Mouse (Mus musculus) limb, embryonic 15.5 days (tissue): ENCODE data around the gene Mapk12. TPM values are rescaled to one million over a fixed set of nuclear protein-coding genes. Genes with fewer than 3 reads are reported as not detected.

Experiments used
- ATAC-seq: fragments of 200-750 bp; cut with Nextera tagmentation; 2 replicates; pipeline ENCODE4 v1.8.0; 2017; ENCODE audit warnings: low read depth, moderate TSS enrichment; ENCODE audit not compliant: insufficient number of reproducible peaks, low FRiP score, low TSS enrichment
- H3K27ac ChIP-seq: fragments of 300-500 bp; sonication (generic); 2 replicates; pipeline ENCODE4 v1.5.1; 2015; ENCODE audit warnings: moderate library complexity, mild to moderate bottlenecking, inconsistent platforms
- H3K27me3 ChIP-seq: fragments of 300-500 bp; sonication (generic); 2 replicates; pipeline ENCODE4 v1.6.1; 2015; ENCODE audit warnings: inconsistent platforms
- H3K36me3 ChIP-seq: fragments of 300-500 bp; sonication (generic); 2 replicates; pipeline ENCODE4 v1.6.1; 2015; ENCODE audit warnings: inconsistent platforms
- H3K4me1 ChIP-seq: fragments of 300-500 bp; sonication (generic); 2 replicates; pipeline ENCODE4 v1.6.1; 2015; ENCODE audit warnings: inconsistent platforms
- H3K4me2 ChIP-seq: fragments of 300-500 bp; sonication (generic); 2 replicates; pipeline ENCODE4 v1.6.1; 2015; ENCODE audit warnings: mild to moderate bottlenecking, inconsistent platforms
- H3K4me3 ChIP-seq: fragments of 300-500 bp; sonication (generic); 2 replicates; pipeline ENCODE4 v1.5.1; 2015; ENCODE audit warnings: mild to moderate bottlenecking, inconsistent platforms
- H3K9ac ChIP-seq: fragments of 300-500 bp; sonication (generic); 2 replicates; pipeline ENCODE4 v1.6.1; 2015; ENCODE audit warnings: inconsistent platforms
- H3K9me3 ChIP-seq: fragments of 300-500 bp; sonication (generic); 2 replicates; pipeline ENCODE4 v1.6.1; 2016; ENCODE audit warnings: inconsistent platforms
- WGBS: fragments of 180-500 bp; shearing (Covaris S2); methylation state at CpG from one replicate; pipeline ENCODE4 v1.1.7; 2015; 5-methylcytosine and 5-hydroxymethylcytosine counted together
- polyA plus RNA-seq: library from polyadenylated mRNA; unstranded; fragments of >200 nt; fragmentation: Nextera tagmentation; extraction: Ambion mirVana; gene quantifications from 2 replicates; pipeline ENCODE4 v1.2.1, GENCODE M21; 2015

Mapk12 gene
- polyA plus RNA-seq = 7.1 and 15.4 TPM in 2 replicates

- Histone ChIP-seq H3K9me3 (no peaks in the 10 kb centered on the region), H3K4me1 (peaks cover 20% of the 10 kb centered on the region), H3K27ac (no peak within 1 kb of the TSS; the same call in 1 of the 2 replicates), H3K36me3 (no peaks in the 10 kb centered on the region), H3K27me3 (peaks cover 46% of the 10 kb centered on the region), H3K9ac (peak within 1 kb of the TSS; percentile 27; the same call in 1 of the 2 replicates), H3K4me2 (peak within 1 kb of the TSS; percentile 90), H3K4me3 (peak within 1 kb of the TSS; percentile 48)
- peak; percentile 25; the same call in 1 of the 2 replicates for ATAC-seq
- 0% methylated on average over 21 of the region's 21 CpGs for whole genome bisulfite sequencing
Measured at GRCm38 (mm10) chr15:89140659-89141252, at the start of gene Mapk12. Gene Mapk12, minus strand, starts transcription at chr15:89140703.

- H3K27me3 ChIP-seq = no peaks in the 10 kb centered on the region
- H3K27ac ChIP-seq = no peak overlapping the region
Measured at GRCm38 (mm10) chr15:89184937-89185227, 44.4 kb upstream of the Mapk12 start.

GRCm38 (mm10) chr15:89184141-89184936 is 43.8 kb upstream of the Mapk12 start:
- no peak for ATAC-seq
- Histone ChIP-seq H3K9me3 (no peaks in the 10 kb centered on the region), H3K36me3 (peaks cover 22% of the 10 kb centered on the region), H3K4me3 (no peak overlapping the region), H3K9ac (no peak overlapping the region), H3K4me2 (no peak overlapping the region), H3K4me1 (peaks cover 27% of the 10 kb centered on the region), H3K27ac (no peak overlapping the region), H3K27me3 (no peaks in the 10 kb centered on the region)
- WGBS = 50% methylated on average over 5 of the region's 5 CpGs

More at GRCm38 (mm10) chr15:89184937-89185227, 44.4 kb upstream of the Mapk12 start:
- Histone ChIP-seq H3K4me2 (no peak overlapping the region), H3K4me3 (no peak overlapping the region), H3K36me3 (peaks cover 24% of the 10 kb centered on the region), H3K4me1 (peaks cover 24% of the 10 kb centered on the region), H3K9ac (no peak overlapping the region), H3K9me3 (no peaks in the 10 kb centered on the region)
- WGBS = 83% methylated on average over 5 of the region's 5 CpGs
- no peak for ATAC-seq

- no peak for ATAC-seq
- H3K4me3 ChIP-seq = no peak overlapping the region
- no peak overlapping the region for H3K4me2 ChIP-seq
- no peak overlapping the region for H3K9ac ChIP-seq
- H3K27ac ChIP-seq = peak overlapping the region; percentile 57; the same call in 1 of the 2 replicates
- H3K4me1 ChIP-seq = peaks cover 42% of the 10 kb centered on the region
- peaks cover 18% of the 10 kb centered on the region for H3K36me3 ChIP-seq
- H3K9me3 ChIP-seq = no peaks in the 10 kb centered on the region
- no peaks in the 10 kb centered on the region for H3K27me3 ChIP-seq
- WGBS = 43% methylated on average over 5 of the region's 5 CpGs
Measured at GRCm38 (mm10) chr15:89182842-89183241, 42.3 kb upstream of the Mapk12 start.

- ATAC-seq = no peak
- Histone ChIP-seq H3K9me3 (no peaks in the 10 kb centered on the region), H3K27me3 (no peaks in the 10 kb centered on the region), H3K36me3 (peaks cover 15% of the 10 kb centered on the region), H3K9ac (no peak overlapping the region), H3K4me2 (no peak overlapping the region), H3K27ac (peak overlapping the region; percentile 57), H3K4me1 (peaks cover 47% of the 10 kb centered on the region), H3K4me3 (no peak overlapping the region)
- 39% methylated on average over 6 of the region's 6 CpGs for WGBS
Measured at GRCm38 (mm10) chr15:89182328-89182741, 41.8 kb upstream of the Mapk12 start.

GRCm38 (mm10) chr15:89181561-89182270 is 41.2 kb upstream of the Mapk12 start:
- peaks cover 53% of the 10 kb centered on the region for H3K4me1 ChIP-seq
- peak overlapping the region; percentile 83 for H3K4me3 ChIP-seq
- H3K9ac ChIP-seq = no peak overlapping the region

GRCm38 (mm10) chr15:89180571-89181229 is 40.2 kb upstream of the Mapk12 start, which contains the start of gene Plxnb2:
Gene Plxnb2, minus strand, starts transcription at chr15:89180788.
- Histone ChIP-seq H3K9ac (peak within 1 kb of the TSS; percentile 85), H3K36me3 (peaks cover 1% of the 10 kb centered on the region; the same call in 1 of the 2 replicates), H3K4me2 (peak within 1 kb of the TSS; percentile 71), H3K4me1 (peaks cover 63% of the 10 kb centered on the region), H3K27ac (peak within 1 kb of the TSS; percentile 94), H3K9me3 (no peaks in the 10 kb centered on the region), H3K27me3 (no peaks in the 10 kb centered on the region), H3K4me3 (peak within 1 kb of the TSS; percentile 83)
- under 1% methylated on average over 58 of the region's 72 CpGs for WGBS
- peak; percentile 87 for ATAC-seq

More at GRCm38 (mm10) chr15:89181561-89182270, 41.2 kb upstream of the Mapk12 start:
- ATAC-seq = no peak
- Histone ChIP-seq H3K27ac (peak overlapping the region; percentile 57; the same call in 1 of the 2 replicates), H3K4me2 (peak overlapping the region; percentile 71), H3K36me3 (peaks cover 10% of the 10 kb centered on the region), H3K27me3 (no peaks in the 10 kb centered on the region), H3K9me3 (no peaks in the 10 kb centered on the region)
- WGBS = 66% methylated on average over 10 of the region's 10 CpGs

GRCm38 (mm10) chr15:89180081-89180541 is 39.6 kb upstream of the Mapk12 start:
- Histone ChIP-seq H3K4me1 (peaks cover 69% of the 10 kb centered on the region), H3K27me3 (no peaks in the 10 kb centered on the region), H3K27ac (peak overlapping the region; percentile 94), H3K4me3 (peak overlapping the region; percentile 83), H3K36me3 (no peaks in the 10 kb centered on the region), H3K9ac (peak overlapping the region; percentile 85), H3K4me2 (peak overlapping the region; percentile 71), H3K9me3 (no peaks in the 10 kb centered on the region)
- no peak for ATAC-seq
- WGBS = under 1% methylated on average over 26 of the region's 26 CpGs

GRCm38 (mm10) chr15:89179630-89179964 is 39.1 kb upstream of the Mapk12 start:
- no peaks in the 10 kb centered on the region for H3K9me3 ChIP-seq
- peak overlapping the region; percentile 94 for H3K27ac ChIP-seq
- H3K4me2 ChIP-seq = peak overlapping the region; percentile 71
- ATAC-seq = no peak
- H3K9ac ChIP-seq = peak overlapping the region; percentile 85
- H3K27me3 ChIP-seq = no peaks in the 10 kb centered on the region
- peaks cover 71% of the 10 kb centered on the region for H3K4me1 ChIP-seq
- WGBS = under 1% methylated on average over 6 of the region's 6 CpGs
- H3K4me3 ChIP-seq = peak overlapping the region; percentile 83
- H3K36me3 ChIP-seq = no peaks in the 10 kb centered on the region

GRCm38 (mm10) chr15:89178954-89179629 is 38.6 kb upstream of the Mapk12 start:
- H3K9ac ChIP-seq = peak overlapping the region; percentile 85
- WGBS = under 1% methylated on average over 16 of the region's 16 CpGs
- peaks cover 75% of the 10 kb centered on the region for H3K4me1 ChIP-seq
- H3K36me3 ChIP-seq = no peaks in the 10 kb centered on the region
- peak overlapping the region; percentile 83 for H3K4me3 ChIP-seq
- H3K27ac ChIP-seq = peak overlapping the region; percentile 94
- peak overlapping the region; percentile 71 for H3K4me2 ChIP-seq
- ATAC-seq = 0 out of 2 replicates have a peak, but pooled peaks have one; percentile 27
- no peaks in the 10 kb centered on the region for H3K9me3 ChIP-seq
- H3K27me3 ChIP-seq = no peaks in the 10 kb centered on the region
